Comparison of ENCODE assay signal across 15 mouse cellular contexts in the genomic region with DNA sequence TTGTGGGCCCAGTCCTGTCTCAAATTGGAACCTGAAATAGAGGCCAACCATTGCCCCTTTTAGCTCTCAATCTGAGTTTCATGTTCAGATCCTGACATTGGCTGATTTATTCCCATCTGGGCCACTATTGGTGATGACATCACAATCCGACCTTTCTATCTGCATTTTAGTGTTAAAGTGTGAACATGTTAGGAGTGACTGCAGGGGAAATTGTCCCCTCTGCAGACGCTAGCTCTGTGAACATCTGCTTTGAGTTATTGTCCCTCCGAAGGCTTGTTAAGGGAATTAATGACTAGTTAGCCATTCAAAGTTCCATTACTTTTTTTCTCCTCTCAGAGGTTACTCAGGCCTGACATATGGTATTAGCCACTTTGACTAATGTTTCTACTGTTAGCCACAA.
DNase-seq lines count a peak whose midpoint lies in the region; ATAC-seq lines count a peak whose summit lies in the region.
"Had no signal": no experiment of that assay in that cellular context is flagged by ENCODE, and none has a peak within 500 bp of the region (broad histone marks: within the 10 kb centered on the region; RNA-seq: fewer than 3 reads in every experiment).

No protein-coding gene starts in this region.

- ATAC-seq in granulocyte monocyte progenitor cell, adult 5-6 weeks (replicated peaks; ENCODE audit: poor library complexity, severe bottlenecking) = no peak
- ATAC-seq: forebrain, embryonic 14.5 days; inflammation-experienced regulatory T-cells, adult 6 months; intestine, postnatal 0 days had no signal

- intact Hi-C loops in heart, postnatal 36 days (cut with DNase I) = no loop called here

- peak; percentile 13 for DNase-seq in heart, adult 11 months
- no peak for DNase-seq in heart, postnatal 36 days
- peak; percentile 48 for DNase-seq in embryo, embryonic 11 days
- DNase-seq in hindlimb bud, embryonic 11.5 days (ENCODE audit: extremely low spot score, low read depth, low spot score) = peak; percentile 81
- DNase-seq in gastrocnemius, adult 8-10 months (ENCODE audit: low spot score in 2 of 2) = no peak
- DNase-seq: adrenal gland, adult 8-10 months; adrenal gland, postnatal 36 days; cerebellum, adult 11 months; cerebellum, adult 8-10 months; cerebellum, postnatal 14 days; gastrocnemius, postnatal 10 days had no signal

Comparison
In these comparisons a context has a peak if more than half of its experiments do, and no peak if none do; other contexts are left out.
1. DNase-seq: peak in heart, adult 11 months (single experiment), embryo, embryonic 11 days (single experiment) and hindlimb bud, embryonic 11.5 days (single experiment); none in heart, postnatal 36 days (0 of 2) and gastrocnemius, adult 8-10 months (0 of 2).